Mouse (Mus musculus) CH12.LX (cell line): ENCODE results near the gene Olfr62.

Experiments
- POLR2A ChIP-seq: IDR thresholded peaks from 2 replicates; pipeline ENCODE4 v1.6.1; 2011; ENCODE audit warnings: low read depth, mild to moderate bottlenecking, improper control_type of control experiment, low read length
- SIN3A ChIP-seq: IDR thresholded peaks from 2 replicates; pipeline ENCODE4 v1.6.1; 2012; ENCODE audit warnings: low read length, improper control_type of control experiment, inconsistent platforms
- SMC3 ChIP-seq: IDR thresholded peaks from 2 replicates; pipeline ENCODE4 v1.6.1; 2011; ENCODE audit warnings: low read depth, low read length, improper control_type of control experiment
- TBP ChIP-seq: conservative IDR thresholded peaks from 2 replicates; pipeline ENCODE4 v1.6.1; 2011; ENCODE audit warnings: low read depth, low read length, improper control_type of control experiment
- TCF12 ChIP-seq: IDR thresholded peaks from 2 replicates; pipeline ENCODE4 v1.6.1; 2014; ENCODE audit warnings: low read depth, mild to moderate bottlenecking, inconsistent platforms, low read length, improper control_type of control experiment
- UBTF ChIP-seq: IDR thresholded peaks from 2 replicates; pipeline ENCODE4 v1.6.1; 2012; ENCODE audit warnings: low read depth, mild to moderate bottlenecking, inconsistent platforms, low read length, improper control_type of control experiment, moderate library complexity
- ZC3H11A ChIP-seq: IDR thresholded peaks from 2 replicates; pipeline ENCODE4 v1.6.1; 2012; ENCODE audit warnings: low read depth, mild to moderate bottlenecking, inconsistent platforms, low read length, improper control_type of control experiment

DNA sequence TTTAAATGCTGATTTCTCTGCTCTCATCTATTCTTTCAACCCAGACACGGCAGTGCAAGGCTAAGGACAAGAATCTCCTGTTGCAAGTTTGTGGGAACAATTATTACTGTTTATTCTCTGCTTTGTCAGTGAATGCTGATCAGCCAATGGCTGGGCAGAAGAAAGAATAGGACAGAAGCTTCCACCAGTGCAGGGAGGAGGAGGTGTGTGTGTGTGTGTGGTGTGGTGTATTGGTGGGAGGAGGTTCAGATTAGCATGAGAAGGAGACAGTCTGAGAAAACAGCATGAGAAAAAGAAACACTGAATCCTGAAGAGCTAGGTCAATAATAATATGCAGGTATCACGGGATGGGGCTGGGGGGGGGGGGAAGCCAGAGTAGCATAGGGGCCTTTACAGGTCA, 35.1 kb downstream of the Olfr62 start:
- TF ChIP-seq SMC3 (no peak), UBTF (no peak), ZC3H11A (no peak), TBP (no peak), SIN3A (no peak), POLR2A (no peak), TCF12 (no peak)
